Mouse (Mus musculus): ENCODE measurements around the gene Astn1. TPM values are rescaled to one million over a fixed set of nuclear protein-coding genes. Genes with fewer than 3 reads are reported as not detected.

Gene Astn1
- polyA plus RNA-seq, 1 experiment from 2014 or later, result 19.5 TPM

- no peak for ATAC-seq (ENCODE audit: low FRiP score, low read depth)
- H3K36me3 ChIP-seq, result no peaks in the 10 kb centered on the region
- H3K27me3 ChIP-seq (replicated peaks), result no peaks in the 10 kb centered on the region
- H3K4me1 ChIP-seq, result no peaks in the 10 kb centered on the region
- no peak overlapping the region for H3K4me3 ChIP-seq
- no peak overlapping the region for H3K4me2 ChIP-seq (replicated peaks)
- H3K27ac ChIP-seq, result no peak overlapping the region
- WGBS, result 45% methylated on average over 5 of the region's 5 CpGs
- no peaks in the 10 kb centered on the region for H3K9me3 ChIP-seq
- no peak overlapping the region for H3K9ac ChIP-seq
These were observed 351.4 kb downstream of the Astn1 start for GRCm38 (mm10) chr1:158713301-158714095.

DNA sequence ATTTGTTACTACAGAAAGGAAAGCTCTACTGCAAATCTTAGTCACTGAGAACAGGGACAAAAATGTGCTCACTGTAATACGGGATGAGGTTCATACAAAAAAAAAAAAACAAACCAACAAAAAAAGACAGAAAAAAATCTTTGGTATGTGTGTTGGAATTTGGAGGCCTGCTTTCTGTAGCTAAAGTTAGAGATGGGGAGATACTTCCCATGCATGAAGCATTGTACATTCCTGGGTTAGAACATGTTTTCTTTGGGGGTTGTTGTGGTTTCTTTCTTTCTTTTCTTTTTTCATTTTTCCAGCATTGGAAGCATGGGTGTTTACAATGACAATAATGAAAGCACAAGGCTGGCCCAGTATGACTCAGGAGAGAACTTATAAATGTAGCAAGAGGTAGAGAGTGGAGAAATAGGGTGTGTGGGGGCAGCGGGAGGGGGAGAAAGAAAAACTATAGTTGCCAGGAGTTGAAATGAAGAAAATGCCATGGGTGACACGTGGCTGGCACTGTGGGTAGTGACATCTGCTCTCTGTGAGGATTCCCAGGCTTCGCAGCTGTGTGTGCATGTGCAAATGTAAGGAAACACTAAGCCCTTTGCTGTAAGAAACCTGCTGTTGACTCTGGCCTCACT lies 370.9 kb downstream of the Astn1 start:
- Histone ChIP-seq H3K4me1 (no peaks in the 10 kb centered on the region), H3K36me3 (no peaks in the 10 kb centered on the region), H3K9ac (no peak overlapping the region), H3K27ac (no peak overlapping the region), H3K9me3 (no peaks in the 10 kb centered on the region), H3K4me2 (replicated peaks) (no peak overlapping the region), H3K27me3 (replicated peaks) (no peaks in the 10 kb centered on the region), H3K4me3 (no peak overlapping the region)
- no peak for ATAC-seq (ENCODE audit: low FRiP score, low read depth)
- WGBS, result 79% methylated on average over 4 of the region's 4 CpGs

DNA sequence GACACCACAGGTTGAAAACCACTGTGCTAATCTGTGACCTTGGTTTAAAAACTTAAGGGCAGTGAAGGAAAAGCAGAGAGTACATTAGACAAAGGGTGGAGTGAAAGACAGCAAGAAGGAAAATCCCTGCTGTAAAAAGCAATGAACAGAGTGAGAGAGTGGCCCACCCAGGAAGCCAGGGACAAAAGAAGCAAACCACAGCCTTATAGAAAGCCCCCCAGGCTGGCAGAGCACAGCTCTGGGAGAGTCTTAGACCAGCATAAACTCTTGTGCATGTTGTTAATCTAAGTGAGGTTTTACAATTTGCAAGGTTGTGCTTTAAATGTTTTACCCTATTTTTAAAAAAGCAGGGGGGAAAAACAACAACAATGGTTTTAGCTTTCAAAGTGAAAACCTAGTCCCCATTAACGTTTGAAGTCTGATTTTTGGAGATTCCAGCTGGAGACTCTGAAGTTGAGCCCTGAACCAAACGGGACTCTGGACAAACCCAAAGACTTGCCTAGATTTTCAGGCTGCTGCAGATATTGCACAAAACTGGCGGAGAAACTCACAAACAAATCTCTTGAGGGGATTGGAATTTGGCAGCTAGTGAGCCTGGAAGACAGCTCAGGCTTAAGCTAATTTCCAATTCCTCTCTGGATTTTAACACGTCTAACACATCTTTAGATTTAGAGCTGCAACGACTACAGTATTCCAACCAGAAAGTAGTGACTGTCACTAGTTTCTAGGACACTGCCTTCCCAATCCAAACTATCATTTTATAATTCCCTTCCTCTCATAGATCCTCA lies 377.3 kb downstream of the Astn1 start:
- WGBS, result 40% methylated on average over 5 of the region's 5 CpGs
- H3K27ac ChIP-seq, result no peak overlapping the region
- H3K4me3 ChIP-seq, result no peak overlapping the region
- ATAC-seq (ENCODE audit: low FRiP score, low read depth), result no peak
- H3K9ac ChIP-seq, result no peak overlapping the region
- H3K4me1 ChIP-seq, result no peaks in the 10 kb centered on the region
- H3K4me2 ChIP-seq (replicated peaks), result no peak overlapping the region
- H3K27me3 ChIP-seq (replicated peaks), result no peaks in the 10 kb centered on the region
- H3K36me3 ChIP-seq, result no peaks in the 10 kb centered on the region
- H3K9me3 ChIP-seq, result no peaks in the 10 kb centered on the region

DNA sequence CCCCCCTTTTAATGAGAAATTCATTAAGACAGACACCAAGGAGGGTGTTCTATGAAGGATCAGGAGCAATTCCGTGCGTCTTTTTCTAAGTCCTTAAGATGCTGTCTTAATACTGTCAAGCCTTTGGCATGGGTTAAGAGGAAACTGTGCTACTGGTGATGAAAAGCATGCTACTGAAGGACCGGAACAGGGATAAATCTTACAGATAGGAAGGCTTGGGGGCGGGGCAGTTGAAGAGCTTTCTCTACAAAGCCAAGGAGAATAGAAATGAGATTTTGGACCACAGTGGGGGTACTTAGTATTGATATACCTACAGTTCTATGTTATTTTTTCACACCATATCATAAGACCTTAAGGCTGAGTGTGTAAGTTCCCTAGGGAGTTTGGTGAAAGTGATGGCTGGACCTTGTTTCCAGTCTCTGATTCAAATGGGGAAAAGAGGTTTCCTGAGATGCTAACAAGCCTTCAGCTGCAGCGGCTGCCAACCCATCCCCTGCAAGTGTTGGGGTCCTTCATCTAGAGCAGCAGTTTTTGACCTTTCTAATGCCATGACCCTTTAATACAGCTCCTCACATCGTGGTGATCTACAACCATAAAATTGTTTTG lies 378.2 kb downstream of the Astn1 start:
- no peaks in the 10 kb centered on the region for H3K9me3 ChIP-seq
- no peak for ATAC-seq (ENCODE audit: low FRiP score, low read depth)
- H3K4me2 ChIP-seq (replicated peaks), result no peak overlapping the region
- H3K4me3 ChIP-seq, result no peak overlapping the region
- no peaks in the 10 kb centered on the region for H3K4me1 ChIP-seq
- no peaks in the 10 kb centered on the region for H3K27me3 ChIP-seq (replicated peaks)
- no peak overlapping the region for H3K27ac ChIP-seq
- WGBS, result 78% methylated on average over 6 of the region's 6 CpGs
- no peaks in the 10 kb centered on the region for H3K36me3 ChIP-seq
- no peak overlapping the region for H3K9ac ChIP-seq

- no peak overlapping the region for H3K4me2 ChIP-seq (replicated peaks)
- 79% methylated on average over 5 of the region's 5 CpGs for WGBS
- no peaks in the 10 kb centered on the region for H3K36me3 ChIP-seq
These were observed 378.9 kb downstream of the Astn1 start for GRCm38 (mm10) chr1:158740949-158741348.

More at GRCm38 (mm10) chr1:158740949-158741348, 378.9 kb downstream of the Astn1 start:
- Histone ChIP-seq H3K4me1 (no peaks in the 10 kb centered on the region), H3K27ac (no peak overlapping the region), H3K9ac (no peak overlapping the region), H3K4me3 (no peak overlapping the region), H3K9me3 (no peaks in the 10 kb centered on the region), H3K27me3 (replicated peaks) (no peaks in the 10 kb centered on the region)
- no peak for ATAC-seq (ENCODE audit: low FRiP score, low read depth)

MicroRNAs within 50 kb of the gene (microRNA counts, 519-probe panel; counts per million panel counts)
- 342 counts per million, percentile 67 among the panel's probes with 10 or more counts for microRNA mmu-miR-488

Small RNA genes within 50 kb of the gene (microRNA-seq; reads per million reads assigned to microRNA genes)
- 56.6 reads per million, percentile 45 among the genes with 10 or more reads in this experiment for gene Mir488

Other genes starting within 250 kb of the Astn1 start
- gene Brinp2, start 5.9 kb upstream of the Astn1 start, polyA plus RNA-seq (2016; fragmentation: Nextera tagmentation; extraction: Ambion mirVana), result 6.1 and 7.1 TPM in 2 replicates